Mouse (Mus musculus): ENCODE results near the gene C1qtnf9.

DNA sequence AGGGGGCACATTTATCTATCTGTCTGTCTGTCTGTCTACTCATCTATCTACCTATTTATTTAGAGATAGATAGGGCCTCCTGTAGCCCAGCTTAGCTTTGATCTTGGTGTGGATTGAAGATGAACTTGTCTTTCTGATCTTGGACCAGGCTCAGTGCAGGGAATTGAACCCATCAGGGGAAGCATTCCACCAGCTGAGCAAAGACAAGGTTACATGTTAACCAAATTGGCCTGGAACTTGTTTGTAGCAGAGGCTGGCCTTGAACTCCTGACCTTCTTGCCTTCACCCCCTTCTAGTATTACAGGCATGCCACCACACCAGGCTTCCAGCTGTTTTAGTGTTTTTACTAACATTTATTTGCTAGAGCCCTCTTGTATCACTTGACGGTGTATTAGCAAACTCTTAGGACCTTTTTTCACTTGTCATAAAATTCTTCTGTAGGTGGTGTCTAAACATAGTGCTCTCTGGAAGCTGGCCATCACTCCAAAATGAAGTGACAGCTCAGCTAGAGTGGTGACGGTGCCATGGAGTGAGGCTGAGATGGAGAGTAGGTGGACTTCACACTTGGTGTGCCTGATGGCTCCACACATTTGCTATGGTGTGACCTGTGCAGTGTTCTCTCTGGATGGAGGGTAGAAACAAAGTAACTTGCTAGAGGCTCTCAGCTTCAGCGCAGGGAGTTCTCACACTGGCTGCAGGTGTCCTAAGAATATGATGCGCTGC is 28.8 kb downstream of the C1qtnf9 start:
- TF ChIP-seq TCF12 (IDR thresholded peaks at IDR 0.05; ENCODE audit: low read depth, low read length) (no peak), POLR2AphosphoS2 (IDR thresholded peaks at IDR 0.05; ENCODE audit: low read length) (no peak), CTCF (IDR thresholded peaks at IDR 0.05 in 2 of 3, conservative IDR thresholded peaks at IDR 0.05 in 1 of 3; ENCODE audit: control insufficient read depth in 1 of 3, insufficient read depth in 1 of 3, low read depth in 2 of 3, low read length in 3 of 3, poor library complexity in 1 of 3, severe bottlenecking in 1 of 3) (no peak), TBP (IDR thresholded peaks at IDR 0.05; ENCODE audit: low read depth, low read length) (no peak), MXI1 (IDR thresholded peaks at IDR 0.05; ENCODE audit: low read depth, low read length) (no peak), RAD21 (IDR thresholded peaks at IDR 0.05; ENCODE audit: low read depth, low read length) (no peak), NRF1 (IDR thresholded peaks at IDR 0.05; ENCODE audit: insufficient read depth, low read depth, low read length, poor library complexity, severe bottlenecking) (no peak)

All from MEL (cell line).